Mouse (Mus musculus) kidney, adult 10 weeks (tissue): ENCODE data around the gene Mlc1. TPM values are rescaled to one million over a fixed set of nuclear protein-coding genes. Genes with fewer than 3 reads are reported as not detected.

ENCODE experiments used
- polyA plus RNA-seq: library from polyadenylated mRNA; stranded (reverse); fragments of 350-450 nt; fragmentation: Illumina TruSeq; extraction: RNeasy Lipid Tissue Mini Kit (QIAGEN cat#74804); gene quantifications from one replicate; pipeline ENCODE4 v1.2.3, GENCODE M21; 2014; ENCODE audit warnings: low read depth, low replicate concordance

Mlc1 gene
- not detected for polyA plus RNA-seq

DNA sequence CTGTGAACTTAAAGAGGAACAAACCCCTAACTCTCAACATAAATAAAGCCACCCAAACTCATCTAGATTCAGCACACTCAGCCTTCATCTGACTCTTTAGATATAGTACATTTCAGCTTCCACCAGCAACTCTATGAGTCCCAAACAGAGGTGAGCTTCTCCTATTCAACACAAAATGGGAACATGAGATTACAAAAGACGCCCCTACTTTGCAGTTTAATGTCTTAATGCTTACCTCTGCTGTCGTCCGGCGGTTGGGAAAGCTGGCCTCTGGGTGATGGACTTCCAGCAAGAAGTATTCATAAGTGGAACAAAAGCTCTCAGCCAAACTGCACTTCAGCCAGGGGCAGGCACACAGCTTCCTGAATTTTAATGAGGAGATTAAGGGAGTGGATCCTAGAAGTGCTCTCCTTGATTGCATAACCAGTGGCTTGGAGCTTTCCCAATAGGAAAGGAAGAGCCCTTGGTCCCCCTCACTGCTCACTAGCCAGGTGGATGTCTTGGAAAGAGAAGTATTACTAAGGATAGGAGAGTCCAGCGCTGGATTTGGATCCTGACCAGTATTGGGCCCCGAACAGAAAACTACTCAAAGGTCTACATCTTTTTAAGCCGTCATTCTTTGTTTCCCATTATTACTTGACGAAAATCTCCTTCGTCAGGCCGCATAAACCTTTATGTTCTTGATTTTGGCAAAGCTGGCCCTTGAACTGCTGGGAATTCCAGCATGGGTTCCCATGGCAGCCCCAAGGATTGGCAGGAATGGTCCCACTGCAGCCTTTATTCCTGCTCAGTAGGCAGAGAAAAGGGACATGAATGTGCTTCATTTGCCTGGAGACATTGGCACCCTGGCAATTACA is at the start of gene Mlc1:
Mlc1 (minus strand) TSS at position 727 of the 857 bp plus-strand sequence.

DNA sequence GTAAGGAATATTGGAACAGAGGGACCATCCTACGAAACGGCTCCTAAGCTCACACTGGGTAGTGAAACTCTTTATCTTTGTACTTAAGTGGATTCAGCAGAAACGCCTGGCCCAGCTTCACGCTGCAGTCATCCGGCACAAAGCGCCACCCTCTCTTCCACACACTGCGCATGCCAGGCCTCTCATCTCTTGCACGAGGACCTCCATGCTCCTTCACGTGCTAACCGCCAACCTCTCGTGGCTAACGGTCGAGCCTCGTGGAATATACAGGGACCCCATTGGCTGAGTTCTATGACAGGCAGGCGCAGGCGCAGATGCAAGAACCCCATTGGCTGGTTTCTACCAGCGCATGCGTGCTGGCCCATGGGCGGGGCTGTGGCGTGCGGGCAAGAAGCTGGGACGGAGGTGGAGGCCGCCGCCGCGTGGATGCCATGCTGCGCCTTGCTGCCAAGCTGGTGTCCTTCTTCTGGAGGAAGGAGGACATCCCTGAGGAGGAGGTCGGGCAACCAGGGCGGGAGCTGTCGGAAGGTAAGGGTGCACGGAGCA is 3.8 kb upstream of the Mlc1 start, which contains the start of gene Mov10l1:
Mov10l1 (plus strand) TSS at position 376 of the 546 bp plus-strand sequence.

DNA sequence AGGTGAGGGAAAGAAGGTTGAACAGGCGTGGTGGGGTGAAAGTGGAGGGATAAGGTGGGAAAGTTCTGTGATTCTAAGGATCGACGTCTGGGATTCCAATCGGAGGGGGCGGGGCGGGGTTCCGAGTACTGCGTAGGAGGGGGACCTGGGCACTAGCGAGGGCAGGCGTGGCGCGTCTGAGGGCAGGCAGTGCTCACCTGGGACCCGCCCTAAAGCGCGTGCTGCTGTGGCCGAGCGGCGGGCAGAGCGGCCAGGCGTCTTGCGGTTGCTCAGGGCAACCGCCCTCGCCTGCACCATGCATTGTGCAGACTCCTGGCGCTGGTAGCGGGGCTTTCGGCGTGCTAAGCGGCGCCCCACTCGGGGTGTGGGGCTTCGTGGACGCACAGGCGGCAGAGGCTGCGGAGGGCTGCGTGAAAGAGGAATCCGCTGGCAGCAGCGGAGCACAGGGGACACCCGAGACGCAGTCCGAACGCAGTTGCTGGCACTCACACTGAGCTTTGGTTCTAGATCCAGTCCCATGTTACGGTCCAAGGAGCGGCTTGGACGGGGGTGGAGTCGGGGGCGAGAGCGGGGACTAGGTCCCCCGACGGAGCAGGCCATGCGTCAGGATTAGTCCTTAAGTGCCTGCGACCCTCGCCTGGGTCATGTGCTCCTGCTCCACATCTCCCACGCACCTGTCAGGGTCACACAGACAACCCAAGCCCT is 24.3 kb downstream of the Mlc1 start, which contains the start of gene Ttll8:
Ttll8 (minus strand) TSS at position 51 of the 705 bp plus-strand sequence.

Other genes starting within 250 kb of the Mlc1 start
- gene Brd1, start 244.8 kb downstream of the Mlc1 start, polyA plus RNA-seq = 14.7 TPM
- 16.1 TPM for gene Zbed4, start 227.3 kb downstream of the Mlc1 start, polyA plus RNA-seq
- gene Alg12, start 159.7 kb downstream of the Mlc1 start, polyA plus RNA-seq = 3.8 TPM
- gene Creld2, start 159.4 kb downstream of the Mlc1 start, polyA plus RNA-seq = 7.0 TPM
- gene Pim3, start 116.8 kb downstream of the Mlc1 start, polyA plus RNA-seq = 4.6 TPM
- gene Ttll8, start 24.6 kb downstream of the Mlc1 start, polyA plus RNA-seq = not detected
- gene Mov10l1, start 3.9 kb upstream of the Mlc1 start, polyA plus RNA-seq = not detected
- not detected for gene Panx2, start 80.7 kb upstream of the Mlc1 start, polyA plus RNA-seq
- 3.3 TPM for gene Trabd, start 96.1 kb upstream of the Mlc1 start, polyA plus RNA-seq
- gene Selenoo, start 110.1 kb upstream of the Mlc1 start, polyA plus RNA-seq = 5.5 TPM
- 0.81 TPM for gene Tubgcp6, start 144.1 kb upstream of the Mlc1 start, polyA plus RNA-seq
- 0.32 TPM for gene Hdac10, start 149.7 kb upstream of the Mlc1 start, polyA plus RNA-seq
- 0.97 TPM for gene Mapk12, start 161.7 kb upstream of the Mlc1 start, polyA plus RNA-seq
- not detected for gene Mapk11, start 170.6 kb upstream of the Mlc1 start, polyA plus RNA-seq
- gene Plxnb2, start 201.8 kb upstream of the Mlc1 start, polyA plus RNA-seq = 6.3 TPM
- gene Dennd6b, start 217.5 kb upstream of the Mlc1 start, polyA plus RNA-seq = 0.12 TPM
- gene Ppp6r2, start 232.5 kb upstream of the Mlc1 start, polyA plus RNA-seq = 8.4 TPM